Mouse (Mus musculus): ENCODE measurements around the gene Nfix.

DNA sequence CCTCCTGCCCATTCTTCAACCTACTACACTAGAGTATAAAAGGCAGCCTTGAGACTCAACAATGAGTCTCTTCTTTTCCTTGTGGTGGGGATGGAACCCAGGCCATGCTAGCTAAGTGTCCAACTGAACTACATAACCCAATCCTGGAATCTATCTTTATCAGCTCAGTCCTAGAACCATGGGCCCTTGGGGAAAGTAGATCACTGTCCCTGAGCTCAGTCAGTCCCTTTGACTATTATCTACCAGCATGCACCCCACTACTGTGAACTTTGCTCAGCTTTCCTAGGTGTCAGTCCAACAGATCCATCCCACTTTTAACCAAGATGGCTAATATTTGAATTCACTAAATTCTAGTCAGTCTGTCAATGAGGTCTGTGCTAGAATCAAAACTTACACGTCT lies 41.4 kb upstream of the Nfix start:
- no peak for TF ChIP-seq POLR2A (IDR thresholded peaks at IDR 0.05; ENCODE audit: insufficient read depth, low read depth, low read length)
- no peak for TF ChIP-seq CTCF (IDR thresholded peaks at IDR 0.05; ENCODE audit: insufficient read depth, low read depth, low read length)

All from olfactory bulb, adult 2 months (tissue).